Comparison of ENCODE assay signal across 8 mouse cellular contexts in genomic region chr19:57452492-57453217, GRCm38 (mm10). TPM values are rescaled to one million over a fixed set of nuclear protein-coding genes. Genes with fewer than 3 reads are reported as not detected.
DNase-seq lines count a peak whose midpoint lies in the region; ATAC-seq lines count a peak whose summit lies in the region.

Trub1 (plus strand) TSS chr19:57452912.

- peak; percentile 99 for ATAC-seq in hindbrain, embryonic 15.5 days (ENCODE audit: low FRiP score, low read depth)

- H3K9me3 ChIP-seq in hindbrain, embryonic 15.5 days = no peaks in the 10 kb centered on the region

- peaks cover 18% of the 10 kb centered on the region for H3K4me1 ChIP-seq in hindbrain, embryonic 15.5 days (replicated peaks)

- H3K27ac ChIP-seq in hindbrain, embryonic 15.5 days (replicated peaks) = peak within 1 kb of the TSS; percentile 80

- no peaks in the 10 kb centered on the region for H3K27me3 ChIP-seq in hindbrain, embryonic 15.5 days

- H3K4me2 ChIP-seq in hindbrain, embryonic 15.5 days = peak within 1 kb of the TSS; percentile 73

- peak; percentile 67 for DNase-seq in WW6 (ENCODE audit: low read depth, low spot score)
- peak; percentile 75 to 84 for DNase-seq in cerebellum, postnatal 36 days
- DNase-seq in frontal cortex, postnatal 36 days (ENCODE audit: low spot score in 2 of 2) = peak; percentile 88 to 94
- DNase-seq in left cerebral cortex, adult 11 months (ENCODE audit: low spot score) = peak; percentile 80
- DNase-seq in lung, postnatal 4 days = peak; percentile 81 to 86
- peak; percentile 78 for DNase-seq in retina, postnatal 7 days (ENCODE audit: low read depth, low spot score)
- peak; percentile 82 for DNase-seq in urinary bladder, postnatal 14 days (ENCODE audit: low spot score)

- WGBS in hindbrain, embryonic 15.5 days = 4% methylated on average over 26 of the region's 26 CpGs

- peak within 1 kb of the TSS; percentile 78 for H3K9ac ChIP-seq in hindbrain, embryonic 15.5 days

- H3K4me3 ChIP-seq in hindbrain, embryonic 15.5 days = peak within 1 kb of the TSS; percentile 81

- no peaks in the 10 kb centered on the region for H3K36me3 ChIP-seq in hindbrain, embryonic 15.5 days

RNA-seq across cellular contexts. Expression of gene Trub1, which starts in this region (rescaled TPM):
- polyA plus RNA-seq in hindbrain, embryonic 15.5 days (2015; fragmentation: Nextera tagmentation; extraction: Ambion mirVana) = 12.2 and 12.7 TPM in 2 replicates

Comparison
In these comparisons a context has a peak if more than half of its experiments do, and no peak if none do; other contexts are left out.
1. Peak in every context shown above with its lines: DNase-seq, ATAC-seq, H3K4me3 ChIP-seq and H3K27ac ChIP-seq.